Mouse (Mus musculus): Measurements from ENCODE around the gene Acy3. TPM values are rescaled to one million over a fixed set of nuclear protein-coding genes. Genes with fewer than 3 reads are reported as not detected.
"Not testable (repeated sequence)": the region's sequence is repeated elsewhere in the genome, so short reads cannot be mapped to it uniquely, and the experiment has no call there.

Gene Acy3
- polyA plus RNA-seq, 1 experiment from 2014 or later, result 12.8 TPM

DNA sequence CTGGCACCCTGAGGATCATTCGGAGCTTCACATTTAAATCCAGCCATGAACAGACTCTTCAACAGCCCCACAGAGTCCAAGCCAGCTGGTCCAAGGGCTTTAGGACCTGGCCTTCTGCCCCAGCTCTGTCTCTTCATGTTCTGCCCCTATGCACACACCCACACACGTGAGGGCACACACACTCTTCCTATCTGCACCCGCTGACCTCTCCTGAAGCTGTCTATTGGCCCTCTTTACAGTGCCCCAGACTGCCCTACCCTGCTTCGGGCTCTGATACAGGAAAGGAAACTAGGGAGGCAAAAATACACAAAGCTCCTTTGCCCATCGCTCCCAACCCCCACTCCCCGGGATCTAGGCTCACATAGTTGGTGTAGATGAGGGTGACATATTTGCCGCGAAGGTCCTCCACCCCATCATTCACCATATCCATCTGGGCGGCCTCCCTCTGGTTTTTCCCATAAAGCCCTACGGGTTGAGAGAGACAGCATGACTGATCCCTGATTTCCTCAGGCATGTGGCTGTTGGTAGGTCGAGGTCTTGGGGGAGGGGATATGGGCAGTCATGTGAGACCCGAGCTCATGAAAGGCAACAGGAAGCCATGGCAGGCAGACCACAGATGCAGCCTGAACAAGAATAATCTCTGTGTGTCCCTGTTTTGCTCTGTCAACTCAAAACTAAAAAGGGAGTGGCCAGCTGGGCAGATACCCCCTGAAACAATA lies 50.1 kb downstream of the Acy3 start:
- 61% methylated on average over 12 of the region's 12 CpGs for WGBS
- no peaks in the 10 kb centered on the region for H3K9me3 ChIP-seq
- peak overlapping the region; percentile 36; the same call in 1 of the 2 replicates for H3K27ac ChIP-seq
- no peaks in the 10 kb centered on the region for H3K36me3 ChIP-seq
- no peaks in the 10 kb centered on the region for H3K27me3 ChIP-seq (replicated peaks)
- H3K4me2 ChIP-seq (replicated peaks), result peak overlapping the region; percentile 52
- no peak overlapping the region for H3K9ac ChIP-seq
- ATAC-seq, result peak; percentile 68
- H3K4me3 ChIP-seq (replicated peaks), result peak overlapping the region; percentile 12
- peaks cover 23% of the 10 kb centered on the region for H3K4me1 ChIP-seq (replicated peaks)

DNA sequence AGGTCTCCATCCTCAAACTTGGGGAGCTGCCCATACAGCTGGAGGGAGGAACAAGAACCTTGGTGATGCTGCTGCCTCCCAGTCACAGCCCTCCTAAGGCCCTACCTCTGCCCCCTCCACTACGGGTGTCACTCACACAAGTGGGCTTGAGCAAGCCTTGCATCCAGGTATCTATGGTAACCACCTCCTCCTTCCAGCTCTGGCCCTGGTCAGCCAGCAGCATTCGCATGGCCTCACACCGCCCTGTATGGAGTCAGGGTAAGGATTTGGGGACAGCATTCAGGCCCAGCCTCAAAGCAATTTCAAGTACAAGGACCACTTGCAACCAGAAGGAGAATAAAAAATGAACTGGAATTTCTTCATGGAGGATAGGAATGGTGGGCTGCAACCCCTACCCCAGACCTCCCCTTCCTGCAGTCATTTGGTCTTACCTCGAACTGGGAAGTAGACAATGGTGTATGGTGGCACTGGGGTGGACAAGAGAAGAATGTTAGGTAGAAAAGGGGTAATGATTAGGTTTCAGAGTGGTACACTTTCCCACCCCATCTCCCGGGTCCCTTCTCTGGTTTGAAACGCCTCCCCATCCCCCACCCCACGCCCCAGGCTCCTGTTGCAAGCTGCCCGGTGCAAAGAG lies 50.9 kb downstream of the Acy3 start:
- Histone ChIP-seq H3K4me1 (replicated peaks) (peaks cover 23% of the 10 kb centered on the region), H3K27ac (peak overlapping the region; percentile 89), H3K4me2 (replicated peaks) (peak overlapping the region; percentile 80), H3K4me3 (replicated peaks) (peak overlapping the region; percentile 76), H3K9ac (peak overlapping the region; percentile 84)
- WGBS, result 25% methylated on average over 7 of the region's 8 CpGs
- not testable (repeated sequence) for H3K27me3 ChIP-seq (replicated peaks); H3K9me3 ChIP-seq; H3K36me3 ChIP-seq; ATAC-seq

DNA sequence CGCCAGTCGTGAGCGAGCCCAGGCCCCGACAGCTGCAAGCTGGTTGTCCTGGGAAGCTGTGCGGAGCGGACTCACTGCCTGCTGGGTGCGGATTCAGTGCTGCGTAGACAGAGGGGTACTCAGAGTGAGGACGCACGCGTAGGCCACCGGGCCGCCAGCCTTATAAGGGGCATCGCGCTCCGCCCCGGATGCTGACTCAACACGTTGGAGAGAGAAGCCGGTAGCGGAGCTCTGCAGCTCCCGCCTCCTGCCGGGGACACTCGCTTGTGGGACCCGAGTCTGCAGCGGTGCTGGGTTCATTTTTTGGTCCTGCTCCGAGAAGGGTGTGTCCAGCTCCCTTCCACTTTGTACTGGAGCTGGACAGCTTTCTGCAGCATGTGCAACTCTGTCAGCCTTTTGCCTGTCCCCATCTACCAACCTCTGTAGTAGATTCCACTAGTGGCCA lies 51.4 kb downstream of the Acy3 start, which contains the start of gene Gstp1:
Gene Gstp1, minus strand, starts transcription at position 198 of the 445 bp plus-strand sequence.
- peaks cover 23% of the 10 kb centered on the region for H3K4me1 ChIP-seq (replicated peaks)
- H3K27me3 ChIP-seq (replicated peaks), result no peaks in the 10 kb centered on the region
- no peaks in the 10 kb centered on the region for H3K36me3 ChIP-seq
- ATAC-seq, result peak; percentile 81
- peak within 1 kb of the TSS; percentile 80 for H3K4me2 ChIP-seq (replicated peaks)
- H3K4me3 ChIP-seq (replicated peaks), result peak within 1 kb of the TSS; percentile 76
- WGBS, result under 1% methylated on average over 26 of the region's 26 CpGs
- H3K9ac ChIP-seq, result peak within 1 kb of the TSS; percentile 84
- peak within 1 kb of the TSS; percentile 89 for H3K27ac ChIP-seq
- H3K9me3 ChIP-seq, result no peaks in the 10 kb centered on the region

Other genes starting within 250 kb of the Acy3 start
- gene Kmt5b, start 219.1 kb upstream of the Acy3 start, polyA plus RNA-seq (2015; fragmentation: Nextera tagmentation; extraction: Ambion mirVana), result 21.8 and 22.0 TPM in 2 replicates
- gene Chka, start 134.8 kb upstream of the Acy3 start, polyA plus RNA-seq (2015; fragmentation: Nextera tagmentation; extraction: Ambion mirVana), result 63.3 and 68.5 TPM in 2 replicates
- 50.9 and 56.3 TPM in 2 replicates for gene Tcirg1, start 79.4 kb upstream of the Acy3 start, polyA plus RNA-seq (2015; fragmentation: Nextera tagmentation; extraction: Ambion mirVana)
- 342 and 413 TPM in 2 replicates for gene Ndufs8, start 73.8 kb upstream of the Acy3 start, polyA plus RNA-seq (2015; fragmentation: Nextera tagmentation; extraction: Ambion mirVana)
- gene Aldh3b1, start 56.8 kb upstream of the Acy3 start, polyA plus RNA-seq (2015; fragmentation: Nextera tagmentation; extraction: Ambion mirVana), result 2.3 and 2.4 TPM in 2 replicates
- gene Unc93b1, start 51.4 kb upstream of the Acy3 start, polyA plus RNA-seq (2015; fragmentation: Nextera tagmentation; extraction: Ambion mirVana), result 20.2 and 21.8 TPM in 2 replicates
- gene Aldh3b3, start 27.9 kb upstream of the Acy3 start, polyA plus RNA-seq (2015; fragmentation: Nextera tagmentation; extraction: Ambion mirVana), result not detected in 2 replicates
- 0.78 and 0.84 TPM in 2 replicates for gene Aldh3b2, start 14.2 kb upstream of the Acy3 start, polyA plus RNA-seq (2015; fragmentation: Nextera tagmentation; extraction: Ambion mirVana)
- gene Tbx10, start 6.2 kb downstream of the Acy3 start, polyA plus RNA-seq (2015; fragmentation: Nextera tagmentation; extraction: Ambion mirVana), result 0.35 and 0.38 TPM in 2 replicates
- 33.8 and 35.9 TPM in 2 replicates for gene Nudt8, start 14.0 kb downstream of the Acy3 start, polyA plus RNA-seq (2015; fragmentation: Nextera tagmentation; extraction: Ambion mirVana)
- gene Gm49405, start 14.1 kb downstream of the Acy3 start, polyA plus RNA-seq (2015; fragmentation: Nextera tagmentation; extraction: Ambion mirVana), result 2.1 and 2.6 TPM in 2 replicates
- gene Doc2g, start 16.7 kb downstream of the Acy3 start, polyA plus RNA-seq (2015; fragmentation: Nextera tagmentation; extraction: Ambion mirVana), result 2.8 and 3.8 TPM in 2 replicates
- gene Ndufv1, start 26.2 kb downstream of the Acy3 start, polyA plus RNA-seq (2015; fragmentation: Nextera tagmentation; extraction: Ambion mirVana), result 241 and 274 TPM in 2 replicates
- gene Gstp1, start 51.4 kb downstream of the Acy3 start, polyA plus RNA-seq (2015; fragmentation: Nextera tagmentation; extraction: Ambion mirVana), result 973 and 1,014 TPM in 2 replicates
- 24.3 and 35.8 TPM in 2 replicates for gene Gstp2, start 59.5 kb downstream of the Acy3 start, polyA plus RNA-seq (2015; fragmentation: Nextera tagmentation; extraction: Ambion mirVana)
- gene Gstp3, start 73.0 kb downstream of the Acy3 start, polyA plus RNA-seq (2015; fragmentation: Nextera tagmentation; extraction: Ambion mirVana), result 6.9 and 9.2 TPM in 2 replicates
- gene Cabp2, start 95.0 kb downstream of the Acy3 start, polyA plus RNA-seq (2015; fragmentation: Nextera tagmentation; extraction: Ambion mirVana), result 1.7 and 2.8 TPM in 2 replicates
- gene Cdk2ap2, start 110.6 kb downstream of the Acy3 start, polyA plus RNA-seq (2015; fragmentation: Nextera tagmentation; extraction: Ambion mirVana), result 127 and 147 TPM in 2 replicates
- gene Pitpnm1, start 113.4 kb downstream of the Acy3 start, polyA plus RNA-seq (2015; fragmentation: Nextera tagmentation; extraction: Ambion mirVana), result 13.8 and 20.9 TPM in 2 replicates
- 75.0 and 80.7 TPM in 2 replicates for gene Aip, start 139.3 kb downstream of the Acy3 start, polyA plus RNA-seq (2015; fragmentation: Nextera tagmentation; extraction: Ambion mirVana)
- gene Gpr152, start 153.2 kb downstream of the Acy3 start, polyA plus RNA-seq (2015; fragmentation: Nextera tagmentation; extraction: Ambion mirVana), result not detected in 2 replicates
- 0.09 and 0.19 TPM in 2 replicates for gene Cabp4, start 157.5 kb downstream of the Acy3 start, polyA plus RNA-seq (2015; fragmentation: Nextera tagmentation; extraction: Ambion mirVana)
- gene Coro1b, start 162.0 kb downstream of the Acy3 start, polyA plus RNA-seq (2015; fragmentation: Nextera tagmentation; extraction: Ambion mirVana), result 207 and 214 TPM in 2 replicates
- gene Ptprcap, start 167.0 kb downstream of the Acy3 start, polyA plus RNA-seq (2015; fragmentation: Nextera tagmentation; extraction: Ambion mirVana), result 3.9 and 5.4 TPM in 2 replicates
- gene Rps6kb2, start 176.8 kb downstream of the Acy3 start, polyA plus RNA-seq (2015; fragmentation: Nextera tagmentation; extraction: Ambion mirVana), result 40.7 and 41.9 TPM in 2 replicates
- gene Carns1, start 188.9 kb downstream of the Acy3 start, polyA plus RNA-seq (2015; fragmentation: Nextera tagmentation; extraction: Ambion mirVana), result 1.7 and 2.0 TPM in 2 replicates
- 3.5 TPM in 2 replicates for gene Tbc1d10c, start 204.7 kb downstream of the Acy3 start, polyA plus RNA-seq (2015; fragmentation: Nextera tagmentation; extraction: Ambion mirVana)
- gene Ppp1ca, start 205.5 kb downstream of the Acy3 start, polyA plus RNA-seq (2015; fragmentation: Nextera tagmentation; extraction: Ambion mirVana), result 757 and 779 TPM in 2 replicates
- 29.3 and 30.5 TPM in 2 replicates for gene Rad9a, start 215.1 kb downstream of the Acy3 start, polyA plus RNA-seq (2015; fragmentation: Nextera tagmentation; extraction: Ambion mirVana)
- 5.7 and 5.9 TPM in 2 replicates for gene Clcf1, start 227.7 kb downstream of the Acy3 start, polyA plus RNA-seq (2015; fragmentation: Nextera tagmentation; extraction: Ambion mirVana)
- not detected in 2 replicates for gene AC109138.7, start 227.8 kb downstream of the Acy3 start, polyA plus RNA-seq (2015; fragmentation: Nextera tagmentation; extraction: Ambion mirVana)
- 35.0 and 40.8 TPM in 2 replicates for gene Pold4, start 245.3 kb downstream of the Acy3 start, polyA plus RNA-seq (2015; fragmentation: Nextera tagmentation; extraction: Ambion mirVana)